Mouse (Mus musculus) spleen, adult 2 months (tissue): ENCODE measurements around the gene Ppargc1a. TPM values are rescaled to one million over a fixed set of nuclear protein-coding genes. Genes with fewer than 3 reads are reported as not detected.

ENCODE experiments used
- DNase-seq, 2 experiments: peaks; one replicate each; pipeline versions ENCODE4 v3.0.0 to v3.0.0-alpha.2; 2012 to 2021; ENCODE audit warnings: low spot score in 2 of 2, low read depth in 1 of 2
- H3K27ac ChIP-seq: fragments of 200-500 bp; 2 replicates; pipeline ENCODE4 v1.5.1; 2012; ENCODE audit warnings: low read length, inconsistent platforms; ENCODE audit not compliant: insufficient read depth
- H3K27me3 ChIP-seq: fragments of 200-500 bp; 2 replicates; pipeline ENCODE4 v1.6.1; 2012; ENCODE audit warnings: mild to moderate bottlenecking, moderate library complexity, low read length, inconsistent platforms; ENCODE audit not compliant: control insufficient read depth, insufficient read depth
- H3K36me3 ChIP-seq: fragments of 200-500 bp; 2 replicates; pipeline ENCODE4 v1.6.1; 2012; ENCODE audit warnings: mild to moderate bottlenecking, low read length, inconsistent platforms; ENCODE audit not compliant: control insufficient read depth, insufficient read depth
- H3K4me1 ChIP-seq: fragments of 200-500 bp; 2 replicates; pipeline ENCODE4 v1.6.1; 2011; ENCODE audit warnings: inconsistent platforms; ENCODE audit not compliant: control insufficient read depth, insufficient read depth, insufficient read length
- H3K4me3 ChIP-seq: fragments of 200-500 bp; 2 replicates; pipeline ENCODE4 v1.5.1; 2011; ENCODE audit warnings: mild to moderate bottlenecking, inconsistent platforms; ENCODE audit not compliant: insufficient read depth, insufficient read length; ENCODE audit errors: extremely low read depth
- CTCF ChIP-seq: fragments of 200-500 bp; IDR thresholded peaks from 2 replicates; pipeline ENCODE4 v1.5.1; 2011; ENCODE audit warnings: mild to moderate bottlenecking, inconsistent platforms; ENCODE audit not compliant: insufficient read depth, insufficient read length, insufficient replicate concordance; ENCODE audit errors: extremely low read depth
- POLR2A ChIP-seq: fragments of 200-500 bp; IDR thresholded peaks from 2 replicates; pipeline ENCODE4 v1.6.1; 2011; ENCODE audit warnings: low read depth, low read length, inconsistent platforms
- WGBS: fragments of 180-500 bp; shearing (Covaris S2); methylation state at CpG from one replicate; pipeline ENCODE4 v1.1.7; 2018; 5-methylcytosine and 5-hydroxymethylcytosine counted together
- polyA plus RNA-seq: library from polyadenylated mRNA; depleted of rRNA; stranded (reverse); fragments of >200 nt; gene quantifications from 2 replicates; pipeline ENCODE4 v1.2.3, GENCODE M21; 2012

The Ppargc1a gene
- polyA plus RNA-seq, 1 experiment = 0.30 TPM

- 85% methylated on average over 3 of the region's 3 CpGs for WGBS
- H3K4me3 ChIP-seq = no peak overlapping the region
- DNase-seq = no peak
- H3K4me1 ChIP-seq = no peaks in the 10 kb centered on the region
- H3K36me3 ChIP-seq = no peaks in the 10 kb centered on the region
- H3K27me3 ChIP-seq = no peaks in the 10 kb centered on the region
- TF ChIP-seq CTCF (no peak), POLR2A (no peak)
- H3K27ac ChIP-seq = no peak overlapping the region
Measured at GRCm38 (mm10) chr5:51452033-51452432, 115.5 kb downstream of the Ppargc1a start.

DNA sequence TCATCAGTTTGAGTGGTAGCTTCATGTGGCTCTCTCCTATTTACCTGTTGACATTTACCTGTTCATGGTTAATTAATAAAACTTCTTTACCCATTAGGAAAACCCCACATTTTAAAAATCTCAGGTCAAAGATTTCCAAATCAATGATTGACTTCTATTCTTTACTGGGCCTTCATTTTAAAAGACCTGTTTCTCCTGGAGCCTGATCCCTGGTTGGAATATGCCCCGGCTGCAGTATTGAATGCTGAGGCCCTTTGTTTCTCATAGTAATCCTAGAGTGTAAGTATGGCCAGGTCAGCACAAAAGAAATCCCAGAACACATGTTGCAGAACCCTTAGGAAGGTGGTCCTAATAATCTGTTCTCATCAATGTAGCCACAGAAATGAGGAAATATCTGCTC lies 119.9 kb downstream of the Ppargc1a start:
- Histone ChIP-seq H3K4me3 (no peak overlapping the region), H3K27me3 (no peaks in the 10 kb centered on the region), H3K4me1 (no peaks in the 10 kb centered on the region), H3K36me3 (no peaks in the 10 kb centered on the region), H3K27ac (no peak overlapping the region)
- 95% methylated on average over 1 of the region's 1 CpGs for WGBS
- no peak for TF ChIP-seq CTCF
- TF ChIP-seq POLR2A = no peak
- no peak for DNase-seq

DNA sequence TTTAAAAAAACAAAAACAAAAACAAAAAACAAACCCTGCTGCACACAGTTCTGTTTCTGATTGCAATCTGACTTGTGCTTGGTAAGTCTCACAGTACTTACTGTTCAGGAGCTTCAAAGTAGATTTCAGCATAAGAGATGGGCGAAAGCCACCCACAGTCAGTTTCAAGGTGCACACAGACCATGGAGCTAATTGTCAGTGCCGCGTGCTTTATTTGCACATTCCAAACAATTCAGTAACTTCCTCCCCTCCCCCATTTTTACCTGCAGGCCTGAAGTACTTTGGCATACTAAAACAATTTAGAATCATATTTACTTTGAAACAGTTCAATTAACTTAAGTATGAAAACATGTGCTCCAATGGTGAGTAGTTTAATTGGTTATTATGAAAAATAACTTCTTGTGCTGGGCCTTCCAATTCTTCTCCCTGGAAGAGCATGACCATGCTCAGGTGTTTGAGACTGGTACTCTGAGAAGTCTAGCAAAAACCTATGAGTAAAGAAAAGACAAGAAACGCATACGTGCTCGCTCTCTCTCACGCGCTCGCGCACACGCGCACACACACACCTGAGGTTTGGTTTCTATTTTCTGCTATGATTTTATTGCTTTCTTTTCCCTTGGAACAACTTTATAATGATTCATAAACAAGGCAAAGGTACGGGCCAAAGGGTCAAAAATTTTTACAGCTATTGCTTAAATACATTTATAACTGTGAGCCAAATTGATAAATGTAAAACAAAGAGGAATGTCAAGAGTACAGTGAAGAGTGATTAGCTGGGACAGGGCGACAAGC lies 121.0 kb downstream of the Ppargc1a start:
- Histone ChIP-seq H3K27ac (no peak overlapping the region), H3K4me3 (no peak overlapping the region), H3K27me3 (no peaks in the 10 kb centered on the region), H3K36me3 (no peaks in the 10 kb centered on the region), H3K4me1 (no peaks in the 10 kb centered on the region)
- 94% methylated on average over 14 of the region's 14 CpGs for WGBS
- TF ChIP-seq POLR2A (no peak), CTCF (no peak)
- DNase-seq = no peak

GRCm38 (mm10) chr5:51445726-51446125 lies 121.8 kb downstream of the Ppargc1a start:
- Histone ChIP-seq H3K4me1 (no peaks in the 10 kb centered on the region), H3K4me3 (no peak overlapping the region), H3K36me3 (no peaks in the 10 kb centered on the region), H3K27ac (no peak overlapping the region), H3K27me3 (no peaks in the 10 kb centered on the region)
- no peak for DNase-seq
- TF ChIP-seq CTCF = no peak
- TF ChIP-seq POLR2A = no peak

- WGBS = 56% methylated on average over 4 of the region's 4 CpGs
- H3K4me1 ChIP-seq = no peaks in the 10 kb centered on the region
- no peak for TF ChIP-seq CTCF
- TF ChIP-seq POLR2A = no peak
- H3K27me3 ChIP-seq = no peaks in the 10 kb centered on the region
- H3K4me3 ChIP-seq = no peak overlapping the region
- no peak overlapping the region for H3K27ac ChIP-seq
- no peaks in the 10 kb centered on the region for H3K36me3 ChIP-seq
- DNase-seq = no peak
Measured at GRCm38 (mm10) chr5:51439773-51440172, 127.8 kb downstream of the Ppargc1a start.

DNA sequence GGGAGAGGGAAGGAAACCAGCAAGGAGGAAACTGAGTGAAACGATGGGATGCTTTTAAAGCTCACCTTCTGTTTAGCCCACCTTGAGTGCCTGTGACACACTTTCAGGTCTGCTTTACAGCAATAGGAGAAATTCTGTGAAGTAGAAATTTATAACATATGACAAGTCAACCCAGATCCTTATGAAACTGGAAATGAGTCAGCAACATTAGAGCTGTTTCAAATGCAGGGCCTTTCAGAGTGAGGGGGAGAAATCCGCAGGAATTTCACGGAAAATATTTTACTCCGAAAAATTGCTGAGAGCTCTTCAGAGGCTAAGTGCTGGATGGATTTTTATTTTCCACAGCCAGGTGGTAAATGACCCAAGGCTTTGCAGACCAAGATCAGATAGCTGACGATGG lies 133.6 kb downstream of the Ppargc1a start:
- Histone ChIP-seq H3K4me1 (no peaks in the 10 kb centered on the region), H3K27me3 (no peaks in the 10 kb centered on the region), H3K27ac (no peak overlapping the region), H3K36me3 (no peaks in the 10 kb centered on the region), H3K4me3 (no peak overlapping the region)
- 50% methylated on average over 5 of the region's 5 CpGs for WGBS
- no peak for DNase-seq
- TF ChIP-seq POLR2A (no peak), CTCF (no peak)

DNA sequence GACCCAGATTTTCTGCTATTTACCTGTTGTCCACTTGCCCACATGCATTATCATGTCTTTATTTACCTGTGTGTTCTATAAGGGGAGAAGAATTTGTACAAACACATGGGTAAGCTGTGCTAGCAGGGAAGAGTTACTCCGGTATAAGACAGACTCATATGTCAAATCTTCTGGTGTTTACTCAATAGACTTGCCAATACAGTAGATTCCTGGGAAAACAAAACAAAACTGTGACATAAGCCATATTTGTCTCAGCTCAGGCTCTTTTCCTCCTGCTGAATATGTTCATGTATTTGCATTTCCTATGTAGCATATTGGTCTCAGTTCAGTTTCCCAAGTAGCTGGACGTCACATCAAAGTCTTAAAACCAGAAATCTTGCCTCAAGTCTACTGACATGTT lies 135.0 kb downstream of the Ppargc1a start:
- DNase-seq = no peak
- no peak overlapping the region for H3K27ac ChIP-seq
- TF ChIP-seq POLR2A (no peak), CTCF (no peak)
- H3K27me3 ChIP-seq = no peaks in the 10 kb centered on the region
- WGBS = 92% methylated on average over 2 of the region's 2 CpGs
- no peak overlapping the region for H3K4me3 ChIP-seq
- H3K4me1 ChIP-seq = no peaks in the 10 kb centered on the region
- no peaks in the 10 kb centered on the region for H3K36me3 ChIP-seq
